Mouse (Mus musculus) heart, postnatal 0 days (tissue): ENCODE data around the gene Iars2. TPM values are rescaled to one million over a fixed set of nuclear protein-coding genes. Genes with fewer than 3 reads are reported as not detected.
A peak's percentile ranks its signal among the peaks of the same experiment; 100 is the strongest.

Source experiments
- ATAC-seq: fragments of 200-750 bp; cut with Nextera tagmentation; 2 replicates; pipeline ENCODE4 v1.8.0; 2017; ENCODE audit warnings: low read depth, moderate number of reproducible peaks, moderate library complexity; ENCODE audit not compliant: insufficient read depth
- DNase-seq: peaks from one replicate; pipeline ENCODE4 v3.0.0-alpha.2; 2016; ENCODE audit warnings: low spot score
- H3K27ac ChIP-seq: fragments of 300-500 bp; sonication (generic); 2 replicates; pipeline ENCODE4 v1.5.1; 2014; ENCODE audit warnings: low read depth, mild to moderate bottlenecking
- H3K27me3 ChIP-seq: fragments of 300-500 bp; sonication (generic); 2 replicates; pipeline ENCODE4 v1.6.1; 2014; ENCODE audit warnings: low read length, mixed read lengths; ENCODE audit not compliant: control insufficient read depth, insufficient read depth
- H3K36me3 ChIP-seq: fragments of 300-500 bp; sonication (generic); replicated peaks from 2 replicates; pipeline ENCODE4 v1.6.1; 2014; ENCODE audit warnings: low read length, mixed read lengths; ENCODE audit not compliant: control insufficient read depth, insufficient read depth
- H3K4me1 ChIP-seq: fragments of 300-500 bp; sonication (generic); 2 replicates; pipeline ENCODE4 v1.6.1; 2014; ENCODE audit warnings: antibody characterized with exemption; ENCODE audit not compliant: control insufficient read depth, insufficient read depth
- H3K4me2 ChIP-seq: fragments of 300-500 bp; sonication (generic); 2 replicates; pipeline ENCODE4 v1.6.1; 2014; ENCODE audit warnings: low read depth, mild to moderate bottlenecking, low read length, moderate library complexity
- H3K4me3 ChIP-seq: fragments of 300-500 bp; sonication (generic); 2 replicates; pipeline ENCODE4 v1.5.1; 2014; ENCODE audit warnings: low read depth, low read length
- H3K9ac ChIP-seq: fragments of 300-500 bp; sonication (generic); replicated peaks from 2 replicates; pipeline ENCODE4 v1.6.1; 2014; ENCODE audit warnings: low read depth, low read length, mixed read lengths
- H3K9me3 ChIP-seq: fragments of 300-500 bp; sonication (generic); replicated peaks from 2 replicates; pipeline ENCODE4 v1.6.1; 2016; ENCODE audit warnings: low read length; ENCODE audit not compliant: control insufficient read depth
- CTCF ChIP-seq: IDR thresholded peaks from 2 replicates; pipeline ENCODE4 v1.5.1; 2016; ENCODE audit warnings: antibody characterized with exemption, control low read depth, low read depth
- EP300 ChIP-seq: IDR thresholded peaks from 2 replicates; pipeline ENCODE4 v1.6.1; 2016; ENCODE audit warnings: antibody characterized with exemption, low read depth
- WGBS: fragments of 180-500 bp; shearing (Covaris S2); extraction: QIAGEN DNeasy Blood & Tissue Kit; methylation state at CpG from one replicate; pipeline ENCODE4 v1.1.7; 2014; 5-methylcytosine and 5-hydroxymethylcytosine counted together
- microRNA counts: library from miRNA; unstranded; fragments of <30 nt; microRNA quantifications from one replicate; lab custom pipeline; 2015
- microRNA-seq: library from miRNA; unstranded; fragments of <30 nt; microRNA quantifications from one replicate; pipeline ENCODE4, GENCODE M21; 2016
- polyA plus RNA-seq: library from polyadenylated mRNA; unstranded; fragments of >200 nt; fragmentation: Nextera tagmentation; extraction: Ambion mirVana; gene quantifications from 2 replicates; pipeline ENCODE4 v1.2.1, GENCODE M21; 2015
- total RNA-seq: library from RNA; depleted of rRNA; stranded (reverse); fragments of >200 nt; gene quantifications from 2 replicates; pipeline ENCODE4 v1.2.3, GENCODE M21; 2014; ENCODE audit warnings: low replicate concordance; rRNA removed

Iars2 gene
- total and polyA plus RNA-seq, 2 experiments from 2014 or later, result 38.9 to 102 TPM

- H3K4me3 ChIP-seq, result no peak overlapping the region
- H3K4me2 ChIP-seq, result no peak overlapping the region
- no peak overlapping the region for H3K27ac ChIP-seq
- ATAC-seq (no peak), DNase-seq (no peak)
- TF ChIP-seq CTCF (no peak; the same call in 1 of the 2 replicates), EP300 (no peak)
- H3K4me1 ChIP-seq, result no peaks in the 10 kb centered on the region
- H3K36me3 ChIP-seq, result peaks cover 56% of the 10 kb centered on the region
- H3K9me3 ChIP-seq, result no peaks in the 10 kb centered on the region
- H3K27me3 ChIP-seq, result no peaks in the 10 kb centered on the region
- 83% methylated on average over 4 of the region's 4 CpGs for WGBS
- H3K9ac ChIP-seq, result no peak overlapping the region
Observed at GRCm38 (mm10) chr1:185236530-185236929, 92.7 kb downstream of the Iars2 start.

GRCm38 (mm10) chr1:185235837-185236236, 93.4 kb downstream of the Iars2 start:
- Histone ChIP-seq H3K36me3 (peaks cover 49% of the 10 kb centered on the region), H3K4me1 (no peaks in the 10 kb centered on the region), H3K27me3 (no peaks in the 10 kb centered on the region)

More at GRCm38 (mm10) chr1:185235837-185236236, 93.4 kb downstream of the Iars2 start:
- no peak for DNase-seq
- Histone ChIP-seq H3K4me3 (no peak overlapping the region), H3K27ac (no peak overlapping the region), H3K9ac (no peak overlapping the region), H3K9me3 (no peaks in the 10 kb centered on the region), H3K4me2 (no peak overlapping the region)
- TF ChIP-seq CTCF (no peak), EP300 (no peak)
- WGBS, result 92% methylated on average over 5 of the region's 5 CpGs
- no peak for ATAC-seq

MicroRNA genes within 50 kb of the gene (microRNA counts, 519-probe panel; counts per million panel counts)
- microRNA mmu-miR-194 (lab: Ali Mortazavi, UCI) (3,595 counts per million, percentile 42 among the panel's probes with 10 or more counts), microRNA mmu-miR-664 (lab: Ali Mortazavi, UCI) (not detected)

Small RNA genes within 50 kb of the gene (microRNA-seq; reads per million reads assigned to microRNA genes)
- gene Mir194-1 (159 reads per million, percentile 62 among the genes with 10 or more reads in this experiment), gene Mir215 (836 reads per million, percentile 78 among the genes with 10 or more reads in this experiment), gene Mir664 (51.8 reads per million, percentile 47 among the genes with 10 or more reads in this experiment)

Other genes starting within 250 kb of the Iars2 start
- 15.5 and 18.6 TPM in 2 replicates for gene Rab3gap2, start 125.3 kb downstream of the Iars2 start, total RNA-seq
- gene Rab3gap2, start 125.3 kb downstream of the Iars2 start, polyA plus RNA-seq, result 9.5 and 11.1 TPM in 2 replicates
- gene Bpnt1, start 2.8 kb upstream of the Iars2 start, total RNA-seq, result 24.6 and 59.1 TPM in 2 replicates
- gene Bpnt1, start 2.8 kb upstream of the Iars2 start, polyA plus RNA-seq, result 33.7 and 34.3 TPM in 2 replicates
- 39.8 and 45.6 TPM in 2 replicates for gene Eprs, start 33.6 kb upstream of the Iars2 start, total RNA-seq
- gene Eprs, start 33.6 kb upstream of the Iars2 start, polyA plus RNA-seq, result 73.0 and 75.8 TPM in 2 replicates
- not detected in 2 replicates for gene Slc30a10, start 125.5 kb upstream of the Iars2 start, total RNA-seq
- 0.01 TPM in 1 of 2 replicates, not detected in the other for gene Slc30a10, start 125.5 kb upstream of the Iars2 start, polyA plus RNA-seq